Mouse (Mus musculus) liver, embryonic 12.5 days (tissue): ENCODE data around the gene Paf1. TPM values are rescaled to one million over a fixed set of nuclear protein-coding genes. Genes with fewer than 3 reads are reported as not detected.
A peak's percentile ranks its signal among the peaks of the same experiment; 100 is the strongest.

Source experiments
- ATAC-seq: fragments of 200-750 bp; cut with Nextera tagmentation; 2 replicates; pipeline ENCODE4 v1.8.0; 2017; ENCODE audit warnings: moderate number of reproducible peaks, mild to moderate bottlenecking, moderate library complexity
- H3K27ac ChIP-seq: fragments of 300-500 bp; sonication (generic); 2 replicates; pipeline ENCODE4 v1.5.1; 2016; ENCODE audit warnings: mild to moderate bottlenecking
- H3K27me3 ChIP-seq: fragments of 300-500 bp; sonication (generic); replicated peaks from 2 replicates; pipeline ENCODE4 v1.6.1; 2016; ENCODE audit warnings: mild to moderate bottlenecking, moderate library complexity
- H3K36me3 ChIP-seq: fragments of 300-500 bp; sonication (generic); 2 replicates; pipeline ENCODE4 v1.6.1; 2016; ENCODE audit warnings: mild to moderate bottlenecking, moderate library complexity
- H3K4me1 ChIP-seq: fragments of 300-500 bp; sonication (generic); 2 replicates; pipeline ENCODE4 v1.6.1; 2016
- H3K4me2 ChIP-seq: fragments of 300-500 bp; sonication (generic); 2 replicates; pipeline ENCODE4 v1.6.1; 2016; ENCODE audit warnings: mild to moderate bottlenecking, moderate library complexity
- H3K4me3 ChIP-seq: fragments of 300-500 bp; sonication (generic); 2 replicates; pipeline ENCODE4 v1.5.1; 2016; ENCODE audit warnings: mild to moderate bottlenecking, moderate library complexity
- H3K9ac ChIP-seq: fragments of 300-500 bp; sonication (generic); 2 replicates; pipeline ENCODE4 v1.6.1; 2016; ENCODE audit warnings: mild to moderate bottlenecking, moderate library complexity
- H3K9me3 ChIP-seq: fragments of 300-500 bp; sonication (generic); replicated peaks from 2 replicates; pipeline ENCODE4 v1.6.1; 2016; ENCODE audit warnings: mild to moderate bottlenecking, moderate library complexity
- WGBS: fragments of 180-500 bp; shearing (Covaris S2); methylation state at CpG from one replicate; pipeline ENCODE4 v1.1.7; 2016; ENCODE audit not compliant: insufficient replicate concordance; 5-methylcytosine and 5-hydroxymethylcytosine counted together
- polyA plus RNA-seq: library from polyadenylated mRNA; unstranded; fragments of >200 nt; fragmentation: Nextera tagmentation; extraction: Ambion mirVana; gene quantifications from 2 replicates; pipeline ENCODE4 v1.2.1, GENCODE M21; 2016

Paf1 gene
- polyA plus RNA-seq: 36.5 and 42.4 TPM in 2 replicates

- Histone ChIP-seq H3K4me1 (peaks cover 40% of the 10 kb centered on the region), H3K36me3 (peaks cover 63% of the 10 kb centered on the region), H3K4me2 (peak within 1 kb of the TSS; percentile 97), H3K4me3 (peak within 1 kb of the TSS; percentile 90), H3K9ac (peak within 1 kb of the TSS; percentile 87), H3K27ac (peak within 1 kb of the TSS; percentile 81), H3K27me3 (no peaks in the 10 kb centered on the region), H3K9me3 (no peaks in the 10 kb centered on the region)
- peak; percentile 96 for ATAC-seq
- WGBS: under 1% methylated on average over 58 of the region's 58 CpGs
Measured at GRCm38 (mm10) chr7:28392429-28393271, at the start of gene Paf1, which contains the start of gene Med29. TSS of gene Paf1 (plus strand) at chr7:28392951. TSS of gene Med29 (minus strand) at chr7:28392708.

GRCm38 (mm10) chr7:28344637-28345036 is 48.1 kb upstream of the Paf1 start:
- no peak overlapping the region for H3K4me2 ChIP-seq
- WGBS: 11% methylated on average over 4 of the region's 4 CpGs
- H3K27ac ChIP-seq: no peak overlapping the region
- no peaks in the 10 kb centered on the region for H3K36me3 ChIP-seq
- H3K9me3 ChIP-seq: no peaks in the 10 kb centered on the region
- H3K27me3 ChIP-seq: no peaks in the 10 kb centered on the region
- H3K4me3 ChIP-seq: no peak overlapping the region
- H3K9ac ChIP-seq: peak overlapping the region; percentile 31; the same call in 1 of the 2 replicates
- peaks cover 31% of the 10 kb centered on the region for H3K4me1 ChIP-seq
- no peak for ATAC-seq

GRCm38 (mm10) chr7:28347746-28348145 is 45.0 kb upstream of the Paf1 start:
- peaks cover 14% of the 10 kb centered on the region for H3K36me3 ChIP-seq
- no peak overlapping the region for H3K4me2 ChIP-seq
- H3K9ac ChIP-seq: no peak overlapping the region
- H3K4me3 ChIP-seq: no peak overlapping the region
- no peak for ATAC-seq
- H3K9me3 ChIP-seq: no peaks in the 10 kb centered on the region
- peaks cover 35% of the 10 kb centered on the region for H3K4me1 ChIP-seq
- no peaks in the 10 kb centered on the region for H3K27me3 ChIP-seq
- H3K27ac ChIP-seq: no peak overlapping the region
- WGBS: 65% methylated on average over 3 of the region's 3 CpGs

GRCm38 (mm10) chr7:28348601-28349000 is 44.1 kb upstream of the Paf1 start:
- Histone ChIP-seq H3K27ac (no peak overlapping the region), H3K27me3 (no peaks in the 10 kb centered on the region), H3K4me1 (peaks cover 43% of the 10 kb centered on the region), H3K9me3 (no peaks in the 10 kb centered on the region), H3K9ac (no peak overlapping the region), H3K36me3 (peaks cover 22% of the 10 kb centered on the region), H3K4me2 (no peak overlapping the region), H3K4me3 (no peak overlapping the region)
- 77% methylated on average over 7 of the region's 7 CpGs for WGBS
- no peak for ATAC-seq

GRCm38 (mm10) chr7:28350155-28350883 is 42.4 kb upstream of the Paf1 start, which contains the start of gene Rps16:
TSS of gene Rps16 (plus strand) at chr7:28350652.
- peaks cover 44% of the 10 kb centered on the region for H3K4me1 ChIP-seq
- peak within 1 kb of the TSS; percentile 97 for H3K9ac ChIP-seq
- no peaks in the 10 kb centered on the region for H3K9me3 ChIP-seq
- H3K36me3 ChIP-seq: peaks cover 39% of the 10 kb centered on the region
- ATAC-seq: peak; percentile 92
- H3K27ac ChIP-seq: peak within 1 kb of the TSS; percentile 84
- peak within 1 kb of the TSS; percentile 76 for H3K4me2 ChIP-seq
- H3K4me3 ChIP-seq: peak within 1 kb of the TSS; percentile 93
- H3K27me3 ChIP-seq: no peaks in the 10 kb centered on the region
- under 1% methylated on average over 50 of the region's 50 CpGs for WGBS

- H3K27ac ChIP-seq: peak overlapping the region; percentile 84
- 9% methylated on average over 4 of the region's 4 CpGs for WGBS
- H3K4me3 ChIP-seq: peak overlapping the region; percentile 93
- ATAC-seq: no peak
- H3K4me1 ChIP-seq: peaks cover 47% of the 10 kb centered on the region
- peak overlapping the region; percentile 76 for H3K4me2 ChIP-seq
- H3K27me3 ChIP-seq: no peaks in the 10 kb centered on the region
- H3K36me3 ChIP-seq: peaks cover 40% of the 10 kb centered on the region
- peak overlapping the region; percentile 97 for H3K9ac ChIP-seq
- H3K9me3 ChIP-seq: no peaks in the 10 kb centered on the region
Measured at GRCm38 (mm10) chr7:28351676-28352191, 41.0 kb upstream of the Paf1 start.

- Histone ChIP-seq H3K36me3 (peaks cover 40% of the 10 kb centered on the region), H3K9ac (no peak overlapping the region), H3K4me2 (peak overlapping the region; percentile 13; the same call in 1 of the 2 replicates), H3K27me3 (no peaks in the 10 kb centered on the region), H3K9me3 (no peaks in the 10 kb centered on the region), H3K4me1 (peaks cover 62% of the 10 kb centered on the region), H3K4me3 (no peak overlapping the region), H3K27ac (peak overlapping the region; percentile 50; the same call in 1 of the 2 replicates)
- ATAC-seq: no peak
- WGBS: 93% methylated on average over 2 of the region's 2 CpGs
Measured at GRCm38 (mm10) chr7:28353267-28353666, 39.5 kb upstream of the Paf1 start.

- no peak for ATAC-seq
- Histone ChIP-seq H3K4me1 (peaks cover 63% of the 10 kb centered on the region), H3K27ac (peak overlapping the region; percentile 57)
Measured at GRCm38 (mm10) chr7:28354113-28354581, 38.6 kb upstream of the Paf1 start.

GRCm38 (mm10) chr7:28354596-28354995 is 38.2 kb upstream of the Paf1 start:
- H3K27ac ChIP-seq: 0 out of 2 replicates have a peak overlapping the region, but pooled peaks have one; percentile 57
- H3K36me3 ChIP-seq: peaks cover 44% of the 10 kb centered on the region
- no peak overlapping the region for H3K9ac ChIP-seq
- whole genome bisulfite sequencing: 92% methylated on average over 3 of the region's 3 CpGs
- no peak overlapping the region for H3K4me2 ChIP-seq
- no peaks in the 10 kb centered on the region for H3K27me3 ChIP-seq
- no peak overlapping the region for H3K4me3 ChIP-seq
- H3K9me3 ChIP-seq: no peaks in the 10 kb centered on the region
- no peak for ATAC-seq
- H3K4me1 ChIP-seq: peaks cover 60% of the 10 kb centered on the region

More at GRCm38 (mm10) chr7:28354113-28354581, 38.6 kb upstream of the Paf1 start:
- H3K9me3 ChIP-seq: no peaks in the 10 kb centered on the region
- 77% methylated on average over 3 of the region's 3 CpGs for WGBS
- no peak overlapping the region for H3K9ac ChIP-seq
- H3K4me2 ChIP-seq: no peak overlapping the region
- no peaks in the 10 kb centered on the region for H3K27me3 ChIP-seq
- H3K36me3 ChIP-seq: peaks cover 40% of the 10 kb centered on the region
- H3K4me3 ChIP-seq: no peak overlapping the region

GRCm38 (mm10) chr7:28355221-28355620 is 37.5 kb upstream of the Paf1 start:
- Histone ChIP-seq H3K4me2 (no peak overlapping the region), H3K9me3 (no peaks in the 10 kb centered on the region), H3K27me3 (no peaks in the 10 kb centered on the region), H3K27ac (peak overlapping the region; percentile 16; the same call in 1 of the 2 replicates), H3K4me3 (no peak overlapping the region), H3K9ac (no peak overlapping the region), H3K4me1 (peaks cover 54% of the 10 kb centered on the region), H3K36me3 (peaks cover 50% of the 10 kb centered on the region)
- no peak for ATAC-seq
- WGBS: 81% methylated on average over 3 of the region's 3 CpGs

GRCm38 (mm10) chr7:28356981-28357380 is 35.8 kb upstream of the Paf1 start:
- Histone ChIP-seq H3K27ac (peak overlapping the region; percentile 70), H3K27me3 (no peaks in the 10 kb centered on the region), H3K9me3 (no peaks in the 10 kb centered on the region), H3K4me2 (peak overlapping the region; percentile 1; the same call in 1 of the 2 replicates), H3K4me1 (peaks cover 46% of the 10 kb centered on the region), H3K36me3 (peaks cover 61% of the 10 kb centered on the region), H3K9ac (peak overlapping the region; percentile 14; the same call in 1 of the 2 replicates), H3K4me3 (no peak overlapping the region)
- peak; percentile 16; the same call in 1 of the 2 replicates for ATAC-seq
- 14% methylated on average over 5 of the region's 5 CpGs for WGBS
